Mouse (Mus musculus): Measurements from ENCODE around the gene Kbtbd13.

GRCm38 (mm10) chr9:65422760-65423501, 31.5 kb upstream of the Kbtbd13 start, which contains the start of gene Slc51b:
- TF ChIP-seq CTCF (IDR thresholded peaks at IDR 0.05; ENCODE audit: extremely low read depth, insufficient read length, insufficient replicate concordance, low read depth, low read length): no peak
- TF ChIP-seq POLR2A (IDR thresholded peaks at IDR 0.05; ENCODE audit: low read depth, low read length): peak; percentile 54; the same call in 1 of the 2 replicates

Data from small intestine, adult 2 months (tissue).